Mouse (Mus musculus): Measurements from ENCODE around the gene Supt4a.

The Supt4a gene

GRCm38 (mm10) chr11:87737175-87737740, at the start of gene Supt4a:
TSS of gene Supt4a (plus strand) at chr11:87737552.
- DNase-seq (ENCODE audit: low read depth, low spot score) = peak; percentile 95

GRCm38 (mm10) chr11:87688478-87689203, 48.7 kb upstream of the Supt4a start:
- DNase-seq (ENCODE audit: low read depth, low spot score) = no peak

DNA sequence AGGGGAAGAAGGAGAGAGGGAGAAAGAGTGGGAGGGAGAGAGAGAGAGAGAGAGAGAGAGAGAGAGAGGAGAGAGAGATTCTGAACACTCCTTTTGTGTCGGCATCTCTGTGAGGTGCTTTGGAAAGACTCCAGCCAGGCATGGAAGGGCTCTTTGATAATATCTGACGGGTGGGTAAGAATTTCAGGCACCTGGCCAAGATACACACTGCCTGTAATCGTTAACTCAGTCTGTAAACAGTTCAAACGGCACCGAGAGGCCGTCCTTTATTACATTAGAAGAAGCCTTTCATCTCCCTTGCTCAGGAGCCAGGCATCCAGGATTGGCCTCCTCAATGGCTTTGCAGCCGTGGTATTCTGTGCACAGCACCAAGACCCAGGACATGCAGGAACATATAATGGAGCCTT, 47.9 kb upstream of the Supt4a start:
- DNase-seq (ENCODE audit: low read depth, low spot score) = no peak

DNA sequence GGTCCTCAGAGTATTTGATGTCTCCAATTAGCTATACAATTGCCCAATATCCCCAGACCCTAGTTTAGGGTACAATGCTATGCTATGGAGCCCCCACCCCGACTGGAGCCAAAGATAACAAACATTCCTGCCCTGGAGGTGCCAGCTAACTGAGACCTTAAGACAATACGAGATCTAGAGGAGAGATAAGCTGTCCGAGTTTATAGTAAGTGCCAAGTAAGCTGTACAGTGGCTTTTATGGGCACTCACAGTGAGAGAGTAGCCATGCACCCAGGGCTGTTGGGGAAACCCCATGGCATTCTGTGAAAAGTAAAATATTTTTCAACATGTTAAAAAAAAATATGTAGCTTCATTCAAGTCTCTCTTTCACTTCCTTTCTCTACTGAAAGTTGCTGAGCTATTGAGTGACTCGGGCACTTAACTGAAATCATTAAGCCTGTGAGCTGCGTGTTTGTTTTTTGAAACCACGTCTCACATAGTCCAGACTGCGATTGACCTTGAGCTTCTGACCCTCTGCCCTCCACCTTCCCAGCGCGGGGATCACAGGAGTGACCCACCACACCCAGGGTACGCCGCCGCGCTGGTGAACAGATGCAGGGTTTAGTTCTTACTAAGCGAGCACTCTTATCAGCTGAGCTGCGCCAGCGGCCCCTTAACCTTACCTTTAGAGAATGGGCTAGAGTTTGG, 47.2 kb upstream of the Supt4a start:
- DNase-seq (ENCODE audit: low read depth, low spot score) = no peak

GRCm38 (mm10) chr11:87697131-87697682, 40.1 kb upstream of the Supt4a start:
- no peak for DNase-seq (ENCODE audit: low read depth, low spot score)

DNA sequence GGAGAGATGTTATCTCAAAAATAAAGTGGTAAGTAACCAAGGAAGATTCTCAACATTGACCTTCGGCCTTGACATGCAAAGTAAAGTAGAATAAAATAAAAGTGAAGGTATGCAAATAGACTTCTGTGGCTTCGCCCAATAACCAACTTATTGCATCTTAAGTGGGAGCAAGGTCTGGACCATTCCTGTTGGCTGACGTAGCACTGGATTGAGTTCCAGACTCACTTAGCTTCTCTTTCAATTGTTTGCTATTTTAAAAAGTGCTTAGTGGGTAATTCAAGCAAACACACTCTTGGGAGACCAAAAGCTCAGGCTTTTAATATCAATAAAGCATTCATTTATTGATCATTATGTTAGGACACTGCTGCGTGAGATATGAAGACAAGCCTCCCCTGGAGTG, 39.2 kb upstream of the Supt4a start:
- no peak for DNase-seq (ENCODE audit: low read depth, low spot score)

DNA sequence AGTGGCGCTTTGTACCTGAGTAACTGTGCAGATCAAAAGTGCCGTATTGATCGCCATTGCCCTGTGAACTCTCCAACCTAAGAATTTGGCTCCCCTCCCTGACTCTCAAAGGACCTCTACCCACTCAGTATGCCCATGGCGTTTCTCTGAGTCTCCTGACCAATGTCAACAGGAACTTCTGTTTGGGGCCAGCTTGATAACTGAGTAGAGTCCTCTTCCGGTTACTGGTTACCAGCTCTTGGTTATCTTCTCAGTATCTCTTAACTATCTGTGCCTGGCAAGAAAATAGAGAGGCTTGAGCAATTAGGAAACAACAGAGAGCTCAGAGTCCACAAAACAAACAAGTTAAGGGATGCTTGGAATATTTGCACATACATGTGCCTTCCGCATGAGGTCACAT, 36.2 kb upstream of the Supt4a start:
- no peak for DNase-seq (ENCODE audit: low read depth, low spot score)

DNA sequence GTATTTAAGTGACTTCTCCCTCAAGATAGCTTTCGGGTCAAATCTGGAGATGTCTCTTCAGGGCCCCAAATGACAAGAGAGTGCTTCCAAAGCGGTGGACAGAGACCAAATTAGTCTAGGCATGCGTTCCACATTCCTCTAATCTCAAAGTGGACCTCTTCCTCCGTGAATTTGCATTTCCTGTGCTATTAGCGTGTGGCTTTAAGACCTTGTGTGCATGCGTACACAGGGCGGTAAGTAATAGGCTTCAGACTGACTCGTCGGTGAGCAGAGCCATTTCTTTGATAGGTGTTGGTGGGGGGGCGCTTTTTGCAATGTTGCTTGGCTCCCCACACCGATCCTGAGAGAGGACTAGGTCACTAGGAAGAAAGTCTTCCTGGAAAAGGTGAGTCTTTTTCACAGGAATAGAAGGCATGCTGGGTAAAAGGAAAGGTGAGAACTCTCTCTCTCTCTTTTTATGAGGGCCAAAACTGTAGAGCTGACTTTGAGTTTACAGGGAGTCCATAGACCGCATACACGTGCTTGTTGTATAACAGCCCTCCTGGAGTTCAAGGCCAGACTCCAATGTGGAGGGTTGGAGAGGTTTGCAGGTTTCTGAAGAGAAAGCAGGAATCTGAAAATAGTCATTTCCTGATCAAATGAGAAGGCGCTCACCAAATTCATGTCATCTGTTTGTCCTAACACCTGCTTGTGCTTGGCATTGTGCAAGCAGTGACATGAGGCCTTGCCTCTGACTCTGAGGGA, 35.3 kb upstream of the Supt4a start:
- DNase-seq (ENCODE audit: low read depth, low spot score) = no peak

- DNase-seq (ENCODE audit: low read depth, low spot score) = no peak
Measured at GRCm38 (mm10) chr11:87703654-87704053, 33.7 kb upstream of the Supt4a start.

GRCm38 (mm10) chr11:87704289-87704688, 33.1 kb upstream of the Supt4a start:
- no peak for DNase-seq (ENCODE audit: low read depth, low spot score)

- DNase-seq (ENCODE audit: low read depth, low spot score) = no peak
Measured at GRCm38 (mm10) chr11:87707570-87707969, 29.8 kb upstream of the Supt4a start.

GRCm38 (mm10) chr11:87708979-87709378, 28.4 kb upstream of the Supt4a start:
- DNase-seq (ENCODE audit: low read depth, low spot score) = no peak

DNA sequence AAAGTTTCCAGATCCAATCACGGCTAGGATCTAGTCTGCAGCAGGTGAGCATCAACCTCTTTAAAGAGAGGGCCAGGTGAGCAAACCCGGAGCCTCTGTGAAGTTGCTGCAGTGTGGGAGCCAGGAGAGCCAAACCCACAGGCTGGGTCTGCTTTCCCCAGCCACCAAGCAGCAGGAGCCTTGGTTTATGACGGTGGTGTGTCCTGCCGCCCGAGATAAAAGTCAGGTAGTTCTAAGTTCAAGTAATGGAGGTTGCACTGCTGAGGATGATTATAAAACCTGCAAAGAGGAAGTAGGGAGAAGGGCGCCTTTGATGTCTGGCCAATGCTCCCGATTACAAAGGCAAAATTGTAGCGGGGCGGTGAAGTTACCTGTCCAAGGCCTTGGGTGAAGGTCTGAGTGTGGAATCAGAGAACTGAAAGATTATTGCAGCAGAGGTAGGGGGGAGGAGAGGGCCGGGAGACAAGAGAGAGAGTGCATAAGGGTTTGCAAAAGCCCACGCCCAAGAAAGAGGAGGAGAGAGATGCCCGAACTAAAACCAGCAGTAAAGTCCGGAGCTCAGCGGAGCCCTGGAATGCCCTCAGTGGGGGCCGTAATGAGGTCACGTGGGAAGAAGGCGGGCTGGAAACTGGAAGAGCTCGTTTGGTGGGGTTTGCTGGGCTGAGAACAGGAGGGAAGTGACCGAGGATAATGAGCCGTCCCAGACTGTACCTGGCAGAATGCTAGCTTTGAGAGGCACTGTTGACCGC, 27.7 kb upstream of the Supt4a start:
- no peak for DNase-seq (ENCODE audit: low read depth, low spot score)

DNA sequence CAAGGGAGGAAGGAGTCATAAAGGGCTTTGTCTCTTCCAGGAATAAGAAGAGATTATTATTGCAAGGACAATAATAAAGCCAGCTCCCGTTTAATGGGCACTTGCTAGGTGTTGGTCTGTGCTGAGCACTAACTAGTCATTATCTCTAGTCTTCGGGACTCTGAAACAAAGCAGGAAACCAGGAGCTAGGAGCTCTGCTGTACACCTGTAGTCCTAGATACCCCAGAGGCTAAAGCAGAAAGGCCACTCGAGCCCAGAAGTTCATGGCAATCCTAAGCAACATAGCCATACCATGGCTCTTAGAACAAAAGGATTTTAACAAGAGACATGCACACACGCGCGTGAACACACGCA, 27.1 kb upstream of the Supt4a start:
- DNase-seq (ENCODE audit: low read depth, low spot score) = no peak

GRCm38 (mm10) chr11:87712188-87712587, 25.2 kb upstream of the Supt4a start:
- DNase-seq (ENCODE audit: low read depth, low spot score) = no peak

GRCm38 (mm10) chr11:87715999-87716398, 21.4 kb upstream of the Supt4a start:
- no peak for DNase-seq (ENCODE audit: low read depth, low spot score)

- no peak for DNase-seq (ENCODE audit: low read depth, low spot score)
Measured at GRCm38 (mm10) chr11:87719526-87719925, 17.8 kb upstream of the Supt4a start.

DNA sequence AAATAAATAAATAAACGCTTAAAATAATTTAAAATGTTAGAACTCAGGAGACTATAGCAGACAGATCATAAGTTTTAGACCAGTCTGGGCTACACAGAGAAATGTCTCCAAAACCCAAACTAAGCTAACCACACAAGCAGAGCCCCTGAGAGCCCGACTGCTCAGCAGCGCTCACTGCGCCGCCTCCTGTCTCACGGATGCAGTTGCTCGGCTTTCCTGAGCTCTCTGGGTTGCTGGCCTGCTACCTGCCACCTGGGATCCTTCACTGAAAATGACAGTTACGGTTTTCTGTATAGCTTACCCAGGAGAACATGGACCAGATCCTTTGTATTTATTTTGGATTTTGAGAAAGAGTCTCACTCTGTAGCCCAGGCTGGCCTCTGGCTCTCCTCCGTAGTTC, 17.0 kb upstream of the Supt4a start:
- no peak for DNase-seq (ENCODE audit: low read depth, low spot score)

- no peak for DNase-seq (ENCODE audit: low read depth, low spot score)
Measured at GRCm38 (mm10) chr11:87720839-87721238, 16.5 kb upstream of the Supt4a start.

GRCm38 (mm10) chr11:87722168-87722567, 15.2 kb upstream of the Supt4a start:
- DNase-seq (ENCODE audit: low read depth, low spot score) = no peak

- DNase-seq (ENCODE audit: low read depth, low spot score) = no peak
Measured at GRCm38 (mm10) chr11:87722891-87723290, 14.5 kb upstream of the Supt4a start.

Data from skeletal muscle tissue, adult 2 months (tissue).